ENCODE assay signal across 8 mouse cellular contexts in genomic region chr17:27634871-27635574, GRCm38 (mm10). TPM values are rescaled to one million over a fixed set of nuclear protein-coding genes. Genes with fewer than 3 reads are reported as not detected.
A peak's percentile ranks its signal among the peaks of the same experiment; 100 is the strongest.
DNase-seq lines count a peak whose midpoint lies in the region; ATAC-seq and TF ChIP-seq lines count a peak whose summit lies in the region.

Gene RPS10-NUDT3, minus strand, starts transcription at chr17:27635222.

- H3K27ac ChIP-seq in forebrain, embryonic 10.5 days = peak within 1 kb of the TSS; percentile 98
- peak within 1 kb of the TSS; percentile 80 for H3K27ac ChIP-seq in heart, embryonic 16.5 days (ENCODE audit: low read length)
- H3K27ac ChIP-seq in liver, postnatal 0 days (ENCODE audit: low read depth) = peak within 1 kb of the TSS; percentile 86
- H3K27ac ChIP-seq in neural tube, embryonic 13.5 days (replicated peaks) = peak within 1 kb of the TSS; percentile 93

- under 1% methylated on average over 72 of the region's 72 CpGs for WGBS in forebrain, embryonic 10.5 days
- under 1% methylated on average over 69 of the region's 72 CpGs for WGBS in heart, embryonic 16.5 days
- WGBS in liver, postnatal 0 days (ENCODE audit: insufficient replicate concordance) = 1% methylated on average over 66 of the region's 72 CpGs
- WGBS in neural tube, embryonic 13.5 days = under 1% methylated on average over 72 of the region's 72 CpGs

- H3K36me3 ChIP-seq in E14TG2a.4 (ENCODE audit: insufficient read depth, low read length) = peaks cover 47% of the 10 kb centered on the region
- peaks cover 45% of the 10 kb centered on the region for H3K36me3 ChIP-seq in forebrain, embryonic 10.5 days (replicated peaks)
- H3K36me3 ChIP-seq in heart, embryonic 16.5 days (ENCODE audit: control insufficient read depth, insufficient read depth) = peaks cover 22% of the 10 kb centered on the region
- peaks cover 38% of the 10 kb centered on the region for H3K36me3 ChIP-seq in liver, postnatal 0 days (replicated peaks; ENCODE audit: insufficient read depth, low read length)
- H3K36me3 ChIP-seq in neural tube, embryonic 13.5 days = peaks cover 36% of the 10 kb centered on the region

- peaks cover 74% of the 10 kb centered on the region for H3K4me1 ChIP-seq in E14TG2a.4 (replicated peaks; ENCODE audit: low read depth, low read length)
- H3K4me1 ChIP-seq in forebrain, embryonic 10.5 days = peaks cover 51% of the 10 kb centered on the region
- peaks cover 25% of the 10 kb centered on the region for H3K4me1 ChIP-seq in heart, embryonic 16.5 days (ENCODE audit: control insufficient read depth, insufficient read depth, low read length)
- H3K4me1 ChIP-seq in liver, postnatal 0 days (ENCODE audit: insufficient read depth) = peaks cover 19% of the 10 kb centered on the region
- H3K4me1 ChIP-seq in neural tube, embryonic 13.5 days (replicated peaks) = peaks cover 49% of the 10 kb centered on the region

- peak; percentile 76 for DNase-seq in c-Kit-positive CD71-negative TER-119-negative erythroid progenitor cells, embryonic 14.5 days (ENCODE audit: low read depth)
- DNase-seq in forebrain, embryonic 10.5 days (ENCODE audit: extremely low spot score, low spot score) = peak; percentile 91
- peak; percentile 90 to 94 for DNase-seq in kidney, postnatal 36 days
- peak; percentile 94 for DNase-seq in liver, postnatal 0 days
- peak; percentile 87 for DNase-seq in telencephalon, adult 2 months (ENCODE audit: low read depth, low spot score)

- peak within 1 kb of the TSS; percentile 97 for H3K9ac ChIP-seq in heart, embryonic 16.5 days (ENCODE audit: low read length)
- H3K9ac ChIP-seq in liver, postnatal 0 days (replicated peaks) = peak within 1 kb of the TSS; percentile 88
- H3K9ac ChIP-seq in neural tube, embryonic 13.5 days = peak within 1 kb of the TSS; percentile 89

- no peak for TF ChIP-seq EP300 in liver, postnatal 0 days (IDR thresholded peaks at IDR 0.05; ENCODE audit: low read depth)

- peak within 1 kb of the TSS; percentile 89 for H3K4me3 ChIP-seq in E14TG2a.4 (replicated peaks; ENCODE audit: low read length)
- H3K4me3 ChIP-seq in forebrain, embryonic 10.5 days = peak within 1 kb of the TSS; percentile 100
- peak within 1 kb of the TSS; percentile 96 for H3K4me3 ChIP-seq in heart, embryonic 16.5 days (ENCODE audit: low read length)
- H3K4me3 ChIP-seq in liver, postnatal 0 days (ENCODE audit: low read depth, low read length) = peak within 1 kb of the TSS; percentile 85
- peak within 1 kb of the TSS; percentile 70 for H3K4me3 ChIP-seq in neural tube, embryonic 13.5 days

- ATAC-seq in heart, embryonic 16.5 days (replicated peaks; ENCODE audit: extremely low read depth, insufficient read depth, low FRiP score) = peak; percentile 96
- peak; percentile 97 for ATAC-seq in liver, postnatal 0 days
- peak; percentile 98 for ATAC-seq in neural tube, embryonic 13.5 days (ENCODE audit: low read depth)

- H3K9me3 ChIP-seq in E14TG2a.4 (ENCODE audit: low read length) = no peaks in the 10 kb centered on the region
- no peaks in the 10 kb centered on the region for H3K9me3 ChIP-seq in forebrain, embryonic 10.5 days
- H3K9me3 ChIP-seq in heart, embryonic 16.5 days (replicated peaks; ENCODE audit: control insufficient read depth, low read length) = no peaks in the 10 kb centered on the region
- no peaks in the 10 kb centered on the region for H3K9me3 ChIP-seq in liver, postnatal 0 days (ENCODE audit: low read length)
- H3K9me3 ChIP-seq in neural tube, embryonic 13.5 days = no peaks in the 10 kb centered on the region

- TF ChIP-seq CTCF in E14TG2a.4 (conservative IDR thresholded peaks at IDR 0.05; ENCODE audit: low read length) = no peak
- no peak for TF ChIP-seq CTCF in liver, postnatal 0 days (IDR thresholded peaks at IDR 0.05; ENCODE audit: low read depth)

- no peaks in the 10 kb centered on the region for H3K27me3 ChIP-seq in E14TG2a.4 (ENCODE audit: insufficient read depth, low read length)
- H3K27me3 ChIP-seq in forebrain, embryonic 10.5 days (ENCODE audit: poor library complexity, severe bottlenecking) = no peaks in the 10 kb centered on the region
- no peaks in the 10 kb centered on the region for H3K27me3 ChIP-seq in heart, embryonic 16.5 days (ENCODE audit: control insufficient read depth, insufficient read depth, low read length)
- H3K27me3 ChIP-seq in liver, postnatal 0 days (ENCODE audit: insufficient read depth, low read length) = no peaks in the 10 kb centered on the region
- H3K27me3 ChIP-seq in neural tube, embryonic 13.5 days = no peaks in the 10 kb centered on the region

- H3K4me2 ChIP-seq in heart, embryonic 16.5 days (ENCODE audit: low read depth, low read length) = peak within 1 kb of the TSS; percentile 95
- peak within 1 kb of the TSS; percentile 89 for H3K4me2 ChIP-seq in liver, postnatal 0 days (ENCODE audit: low read depth, low read length)
- peak within 1 kb of the TSS; percentile 97 for H3K4me2 ChIP-seq in neural tube, embryonic 13.5 days

RNA-seq across cellular contexts. Expression of gene RPS10-NUDT3, which starts in this region (rescaled TPM):
- not detected in 2 replicates for polyA plus RNA-seq in forebrain, embryonic 10.5 days (2016; fragmentation: Nextera tagmentation; extraction: Ambion mirVana)
- polyA plus RNA-seq in heart, embryonic 16.5 days (2015; fragmentation: Nextera tagmentation; extraction: Ambion mirVana) = not detected in 2 replicates
- not detected in 2 replicates for polyA plus RNA-seq in liver, postnatal 0 days (2015; fragmentation: Nextera tagmentation; extraction: Ambion mirVana)
- polyA plus RNA-seq in neural tube, embryonic 13.5 days (2015; fragmentation: Nextera tagmentation; extraction: Ambion mirVana) = not detected in 2 replicates

Comparison
In these comparisons a context has a peak if more than half of its experiments do, and no peak if none do; other contexts are left out.
1. Peak in every context shown above with its lines: DNase-seq, ATAC-seq, H3K4me3 ChIP-seq and H3K27ac ChIP-seq.
2. Peak in DNase-seq, H3K4me3 ChIP-seq and H3K27ac ChIP-seq in forebrain, embryonic 10.5 days; RNA of the gene not detected or under 1 TPM.
3. Peak in ATAC-seq, H3K4me3 ChIP-seq, H3K27ac ChIP-seq, H3K9ac ChIP-seq and H3K4me2 ChIP-seq in heart, embryonic 16.5 days; RNA of the gene not detected or under 1 TPM.
4. Peak in DNase-seq, ATAC-seq, H3K4me3 ChIP-seq, H3K27ac ChIP-seq, H3K9ac ChIP-seq and H3K4me2 ChIP-seq in liver, postnatal 0 days; RNA of the gene not detected or under 1 TPM.
5. Peak in ATAC-seq, H3K4me3 ChIP-seq, H3K27ac ChIP-seq, H3K9ac ChIP-seq and H3K4me2 ChIP-seq in neural tube, embryonic 13.5 days; RNA of the gene not detected or under 1 TPM.